Mouse (Mus musculus) heart, postnatal 0 days (tissue): ENCODE measurements around the gene Ccm2. TPM values are rescaled to one million over a fixed set of nuclear protein-coding genes. Genes with fewer than 3 reads are reported as not detected.

Experiments used
- ATAC-seq: fragments of 200-750 bp; cut with Nextera tagmentation; 2 replicates; pipeline ENCODE4 v1.8.0; 2017; ENCODE audit warnings: low read depth, moderate number of reproducible peaks, moderate library complexity; ENCODE audit not compliant: insufficient read depth
- DNase-seq: peaks from one replicate; pipeline ENCODE4 v3.0.0-alpha.2; 2016; ENCODE audit warnings: low spot score
- H3K27ac ChIP-seq: fragments of 300-500 bp; sonication (generic); 2 replicates; pipeline ENCODE4 v1.5.1; 2014; ENCODE audit warnings: low read depth, mild to moderate bottlenecking
- H3K27me3 ChIP-seq: fragments of 300-500 bp; sonication (generic); 2 replicates; pipeline ENCODE4 v1.6.1; 2014; ENCODE audit warnings: low read length, mixed read lengths; ENCODE audit not compliant: control insufficient read depth, insufficient read depth
- H3K36me3 ChIP-seq: fragments of 300-500 bp; sonication (generic); replicated peaks from 2 replicates; pipeline ENCODE4 v1.6.1; 2014; ENCODE audit warnings: low read length, mixed read lengths; ENCODE audit not compliant: control insufficient read depth, insufficient read depth
- H3K4me1 ChIP-seq: fragments of 300-500 bp; sonication (generic); 2 replicates; pipeline ENCODE4 v1.6.1; 2014; ENCODE audit warnings: antibody characterized with exemption; ENCODE audit not compliant: control insufficient read depth, insufficient read depth
- H3K4me2 ChIP-seq: fragments of 300-500 bp; sonication (generic); 2 replicates; pipeline ENCODE4 v1.6.1; 2014; ENCODE audit warnings: low read depth, mild to moderate bottlenecking, low read length, moderate library complexity
- H3K4me3 ChIP-seq: fragments of 300-500 bp; sonication (generic); 2 replicates; pipeline ENCODE4 v1.5.1; 2014; ENCODE audit warnings: low read depth, low read length
- H3K9ac ChIP-seq: fragments of 300-500 bp; sonication (generic); replicated peaks from 2 replicates; pipeline ENCODE4 v1.6.1; 2014; ENCODE audit warnings: low read depth, low read length, mixed read lengths
- H3K9me3 ChIP-seq: fragments of 300-500 bp; sonication (generic); replicated peaks from 2 replicates; pipeline ENCODE4 v1.6.1; 2016; ENCODE audit warnings: low read length; ENCODE audit not compliant: control insufficient read depth
- CTCF ChIP-seq: IDR thresholded peaks from 2 replicates; pipeline ENCODE4 v1.5.1; 2016; ENCODE audit warnings: antibody characterized with exemption, control low read depth, low read depth
- EP300 ChIP-seq: IDR thresholded peaks from 2 replicates; pipeline ENCODE4 v1.6.1; 2016; ENCODE audit warnings: antibody characterized with exemption, low read depth
- WGBS: fragments of 180-500 bp; shearing (Covaris S2); extraction: QIAGEN DNeasy Blood & Tissue Kit; methylation state at CpG from one replicate; pipeline ENCODE4 v1.1.7; 2014; 5-methylcytosine and 5-hydroxymethylcytosine counted together
- polyA plus RNA-seq: library from polyadenylated mRNA; unstranded; fragments of >200 nt; fragmentation: Nextera tagmentation; extraction: Ambion mirVana; gene quantifications from 2 replicates; pipeline ENCODE4 v1.2.1, GENCODE M21; 2015
- total RNA-seq: library from RNA; depleted of rRNA; stranded (reverse); fragments of >200 nt; gene quantifications from 2 replicates; pipeline ENCODE4 v1.2.3, GENCODE M21; 2014; ENCODE audit warnings: low replicate concordance

The Ccm2 gene
- total and polyA plus RNA-seq, 2 experiments from 2014 or later = 38.4 to 54.4 TPM

- Histone ChIP-seq H3K4me2 (peak overlapping the region; percentile 26; the same call in 1 of the 2 replicates), H3K9me3 (no peaks in the 10 kb centered on the region), H3K4me1 (peaks cover 6% of the 10 kb centered on the region; the same call in 1 of the 2 replicates), H3K27me3 (no peaks in the 10 kb centered on the region), H3K9ac (no peak overlapping the region), H3K36me3 (no peaks in the 10 kb centered on the region; the same call in 1 of the 2 replicates), H3K27ac (no peak overlapping the region), H3K4me3 (peak overlapping the region; percentile 32; the same call in 1 of the 2 replicates)
- DNase-seq = no peak
- TF ChIP-seq CTCF = no peak
- no peak for TF ChIP-seq EP300
- 73% methylated on average over 6 of the region's 6 CpGs for WGBS
- ATAC-seq = 0 out of 2 replicates have a peak, but pooled peaks have one; percentile 20
Measured at GRCm38 (mm10) chr11:6562359-6562758, 15.7 kb downstream of the Ccm2 start.

- no peak for TF ChIP-seq CTCF
- TF ChIP-seq EP300 = no peak
- Histone ChIP-seq H3K4me1 (peaks cover 6% of the 10 kb centered on the region; the same call in 1 of the 2 replicates), H3K27ac (no peak overlapping the region), H3K36me3 (no peaks in the 10 kb centered on the region), H3K4me2 (no peak overlapping the region), H3K27me3 (no peaks in the 10 kb centered on the region), H3K9me3 (no peaks in the 10 kb centered on the region), H3K4me3 (no peak overlapping the region), H3K9ac (no peak overlapping the region)
- no peak for ATAC-seq
- no peak for DNase-seq
- WGBS = 76% methylated on average over 4 of the region's 4 CpGs
Measured at GRCm38 (mm10) chr11:6563201-6563600, 16.5 kb downstream of the Ccm2 start.

- H3K27me3 ChIP-seq = no peaks in the 10 kb centered on the region
- H3K27ac ChIP-seq = no peak overlapping the region
- no peak for ATAC-seq
- no peak overlapping the region for H3K9ac ChIP-seq
- H3K4me1 ChIP-seq = peaks cover 6% of the 10 kb centered on the region; the same call in 1 of the 2 replicates
- no peaks in the 10 kb centered on the region for H3K9me3 ChIP-seq
- H3K36me3 ChIP-seq = peaks cover 14% of the 10 kb centered on the region; the same call in 1 of the 2 replicates
- DNase-seq = no peak
- no peak overlapping the region for H3K4me2 ChIP-seq
- TF ChIP-seq EP300 (no peak), CTCF (no peak)
- 81% methylated on average over 4 of the region's 4 CpGs for WGBS
- H3K4me3 ChIP-seq = no peak overlapping the region
Measured at GRCm38 (mm10) chr11:6566496-6566895, 19.8 kb downstream of the Ccm2 start.

GRCm38 (mm10) chr11:6567951-6568350 lies 21.3 kb downstream of the Ccm2 start:
- no peak for DNase-seq
- no peaks in the 10 kb centered on the region for H3K9me3 ChIP-seq
- 30% methylated on average over 8 of the region's 8 CpGs for WGBS
- H3K27ac ChIP-seq = peak overlapping the region; percentile 1; the same call in 1 of the 2 replicates
- H3K4me3 ChIP-seq = no peak overlapping the region
- ATAC-seq = peak; percentile 36; the same call in 1 of the 2 replicates
- no peak overlapping the region for H3K9ac ChIP-seq
- no peak for TF ChIP-seq CTCF
- TF ChIP-seq EP300 = no peak
- H3K36me3 ChIP-seq = peaks cover 17% of the 10 kb centered on the region; the same call in 1 of the 2 replicates
- H3K4me1 ChIP-seq = peaks cover 6% of the 10 kb centered on the region; the same call in 1 of the 2 replicates
- H3K4me2 ChIP-seq = no peak overlapping the region
- no peaks in the 10 kb centered on the region for H3K27me3 ChIP-seq

- Histone ChIP-seq H3K36me3 (peaks cover 26% of the 10 kb centered on the region; the same call in 1 of the 2 replicates), H3K9ac (0 out of 2 replicates have a peak overlapping the region, but pooled peaks have one; percentile 19), H3K4me2 (0 out of 2 replicates have a peak overlapping the region, but pooled peaks have one; percentile 6), H3K4me1 (peaks cover under 1% of the 10 kb centered on the region; the same call in 1 of the 2 replicates), H3K27me3 (no peaks in the 10 kb centered on the region), H3K9me3 (no peaks in the 10 kb centered on the region), H3K27ac (peak overlapping the region; percentile 43), H3K4me3 (no peak overlapping the region)
- TF ChIP-seq CTCF (peak; percentile 40), EP300 (no peak)
- 50% methylated on average over 11 of the region's 11 CpGs for WGBS
- ATAC-seq (no peak), DNase-seq (no peak)
Measured at GRCm38 (mm10) chr11:6568584-6569409, 22.1 kb downstream of the Ccm2 start.
